Mouse (Mus musculus): Measurements from ENCODE around the gene Ccdc130. TPM values are rescaled to one million over a fixed set of nuclear protein-coding genes. Genes with fewer than 3 reads are reported as not detected.
"Not testable (repeated sequence)": the region's sequence is repeated elsewhere in the genome, so short reads cannot be mapped to it uniquely, and the experiment has no call there.

Ccdc130 gene
- polyA plus RNA-seq (2015; fragmentation: Nextera tagmentation; extraction: Ambion mirVana): 14.9 and 19.4 TPM in 2 replicates

GRCm38 (mm10) chr8:84269950-84270773, at the start of gene Ccdc130:
TSS of gene Ccdc130 (minus strand) at chr8:84270380.
- peak within 1 kb of the TSS; percentile 97 for H3K4me3 ChIP-seq (ENCODE audit: low read length)
- no peaks in the 10 kb centered on the region for H3K9me3 ChIP-seq (replicated peaks; ENCODE audit: control insufficient read depth, low read length)
- H3K9ac ChIP-seq (ENCODE audit: low read length): peak within 1 kb of the TSS; percentile 95
- peak within 1 kb of the TSS; percentile 67 for H3K27ac ChIP-seq (ENCODE audit: low read length)
- ATAC-seq (replicated peaks; ENCODE audit: extremely low read depth, insufficient read depth, low FRiP score): peak; percentile 99
- H3K4me1 ChIP-seq (ENCODE audit: control insufficient read depth, insufficient read depth, low read length): peaks cover 10% of the 10 kb centered on the region
- under 1% methylated on average over 44 of the region's 44 CpGs for WGBS
- H3K4me2 ChIP-seq (ENCODE audit: low read depth, low read length): peak within 1 kb of the TSS; percentile 95
- H3K36me3 ChIP-seq (ENCODE audit: control insufficient read depth, insufficient read depth): peaks cover 10% of the 10 kb centered on the region
- H3K27me3 ChIP-seq (ENCODE audit: control insufficient read depth, insufficient read depth, low read length): no peaks in the 10 kb centered on the region

- no peaks in the 10 kb centered on the region for H3K9me3 ChIP-seq (replicated peaks; ENCODE audit: control insufficient read depth, low read length)
- no peak for ATAC-seq (replicated peaks; ENCODE audit: extremely low read depth, insufficient read depth, low FRiP score)
- no peak overlapping the region for H3K27ac ChIP-seq (ENCODE audit: low read length)
- H3K4me2 ChIP-seq (ENCODE audit: low read depth, low read length): no peak overlapping the region
- H3K27me3 ChIP-seq (ENCODE audit: control insufficient read depth, insufficient read depth, low read length): no peaks in the 10 kb centered on the region
- H3K4me1 ChIP-seq (ENCODE audit: control insufficient read depth, insufficient read depth, low read length): peaks cover 4% of the 10 kb centered on the region; the same call in 1 of the 2 replicates
- H3K36me3 ChIP-seq (ENCODE audit: control insufficient read depth, insufficient read depth): no peaks in the 10 kb centered on the region
- 59% methylated on average over 3 of the region's 3 CpGs for WGBS
- no peak overlapping the region for H3K4me3 ChIP-seq (ENCODE audit: low read length)
- H3K9ac ChIP-seq (ENCODE audit: low read length): no peak overlapping the region
These were observed 38.2 kb upstream of the Ccdc130 start for GRCm38 (mm10) chr8:84308376-84308775.

GRCm38 (mm10) chr8:84303951-84304350, 33.8 kb upstream of the Ccdc130 start:
- Histone ChIP-seq H3K27ac (ENCODE audit: low read length) (peak overlapping the region; percentile 18; the same call in 1 of the 2 replicates), H3K4me3 (ENCODE audit: low read length) (no peak overlapping the region), H3K4me2 (ENCODE audit: low read depth, low read length) (no peak overlapping the region), H3K4me1 (ENCODE audit: control insufficient read depth, insufficient read depth, low read length) (peaks cover 4% of the 10 kb centered on the region; the same call in 1 of the 2 replicates), H3K9me3 (replicated peaks; ENCODE audit: control insufficient read depth, low read length) (peaks cover 9% of the 10 kb centered on the region; the same call in 1 of the 2 replicates), H3K9ac (ENCODE audit: low read length) (no peak overlapping the region), H3K36me3 (ENCODE audit: control insufficient read depth, insufficient read depth) (no peaks in the 10 kb centered on the region), H3K27me3 (ENCODE audit: control insufficient read depth, insufficient read depth, low read length) (no peaks in the 10 kb centered on the region)
- WGBS: 43% methylated on average over 2 of the region's 2 CpGs
- ATAC-seq (replicated peaks; ENCODE audit: extremely low read depth, insufficient read depth, low FRiP score): no peak

- 72% methylated on average over 5 of the region's 5 CpGs for WGBS
- H3K27me3 ChIP-seq (ENCODE audit: control insufficient read depth, insufficient read depth, low read length): no peaks in the 10 kb centered on the region
- no peak overlapping the region for H3K27ac ChIP-seq (ENCODE audit: low read length)
- ATAC-seq (replicated peaks; ENCODE audit: extremely low read depth, insufficient read depth, low FRiP score): no peak
- no peaks in the 10 kb centered on the region for H3K4me1 ChIP-seq (ENCODE audit: control insufficient read depth, insufficient read depth, low read length)
- H3K4me3 ChIP-seq (ENCODE audit: low read length): no peak overlapping the region
- no peaks in the 10 kb centered on the region for H3K36me3 ChIP-seq (ENCODE audit: control insufficient read depth, insufficient read depth)
- no peak overlapping the region for H3K9ac ChIP-seq (ENCODE audit: low read length)
- H3K4me2 ChIP-seq (ENCODE audit: low read depth, low read length): no peak overlapping the region
- H3K9me3 ChIP-seq (replicated peaks; ENCODE audit: control insufficient read depth, low read length): peaks cover 9% of the 10 kb centered on the region; the same call in 1 of the 2 replicates
These were observed 27.0 kb upstream of the Ccdc130 start for GRCm38 (mm10) chr8:84297029-84297785.

GRCm38 (mm10) chr8:84291688-84292087, 21.5 kb upstream of the Ccdc130 start:
- no peak overlapping the region for H3K4me2 ChIP-seq (ENCODE audit: low read depth, low read length)
- WGBS: 27% methylated on average over 8 of the region's 8 CpGs
- H3K27me3 ChIP-seq (ENCODE audit: control insufficient read depth, insufficient read depth, low read length): no peaks in the 10 kb centered on the region
- H3K9ac ChIP-seq (ENCODE audit: low read length): no peak overlapping the region
- H3K9me3 ChIP-seq (replicated peaks; ENCODE audit: control insufficient read depth, low read length): no peaks in the 10 kb centered on the region
- no peaks in the 10 kb centered on the region for H3K4me1 ChIP-seq (ENCODE audit: control insufficient read depth, insufficient read depth, low read length)
- no peaks in the 10 kb centered on the region for H3K36me3 ChIP-seq (ENCODE audit: control insufficient read depth, insufficient read depth)
- H3K27ac ChIP-seq (ENCODE audit: low read length): no peak overlapping the region
- H3K4me3 ChIP-seq (ENCODE audit: low read length): no peak overlapping the region
- no peak for ATAC-seq (replicated peaks; ENCODE audit: extremely low read depth, insufficient read depth, low FRiP score)

- H3K9ac ChIP-seq (ENCODE audit: low read length): no peak overlapping the region
- ATAC-seq (replicated peaks; ENCODE audit: extremely low read depth, insufficient read depth, low FRiP score): no peak
- no peaks in the 10 kb centered on the region for H3K36me3 ChIP-seq (ENCODE audit: control insufficient read depth, insufficient read depth)
- no peak overlapping the region for H3K4me3 ChIP-seq (ENCODE audit: low read length)
- no peaks in the 10 kb centered on the region for H3K27me3 ChIP-seq (ENCODE audit: control insufficient read depth, insufficient read depth, low read length)
- no peak overlapping the region for H3K27ac ChIP-seq (ENCODE audit: low read length)
- WGBS: 59% methylated on average over 5 of the region's 5 CpGs
- no peaks in the 10 kb centered on the region for H3K4me1 ChIP-seq (ENCODE audit: control insufficient read depth, insufficient read depth, low read length)
- H3K4me2 ChIP-seq (ENCODE audit: low read depth, low read length): no peak overlapping the region
- H3K9me3 ChIP-seq (replicated peaks; ENCODE audit: control insufficient read depth, low read length): no peaks in the 10 kb centered on the region
These were observed 20.9 kb upstream of the Ccdc130 start for GRCm38 (mm10) chr8:84291086-84291485.

GRCm38 (mm10) chr8:84288892-84289291, 18.7 kb upstream of the Ccdc130 start:
- no peak overlapping the region for H3K4me2 ChIP-seq (ENCODE audit: low read depth, low read length)
- no peak for ATAC-seq (replicated peaks; ENCODE audit: extremely low read depth, insufficient read depth, low FRiP score)

GRCm38 (mm10) chr8:84285665-84286064, 15.5 kb upstream of the Ccdc130 start:
- 48% methylated on average over 5 of the region's 5 CpGs for whole genome bisulfite sequencing
- H3K27ac ChIP-seq (ENCODE audit: low read length); H3K27me3 ChIP-seq (ENCODE audit: control insufficient read depth, insufficient read depth, low read length); H3K9ac ChIP-seq (ENCODE audit: low read length); H3K4me2 ChIP-seq (ENCODE audit: low read depth, low read length); H3K36me3 ChIP-seq (ENCODE audit: control insufficient read depth, insufficient read depth); H3K4me1 ChIP-seq (ENCODE audit: control insufficient read depth, insufficient read depth, low read length); H3K4me3 ChIP-seq (ENCODE audit: low read length); H3K9me3 ChIP-seq (replicated peaks; ENCODE audit: control insufficient read depth, low read length): not testable (repeated sequence)
- peak; percentile 45; the same call in 1 of the 2 replicates for ATAC-seq (replicated peaks; ENCODE audit: extremely low read depth, insufficient read depth, low FRiP score)

More at GRCm38 (mm10) chr8:84288892-84289291, 18.7 kb upstream of the Ccdc130 start:
- Histone ChIP-seq H3K36me3 (ENCODE audit: control insufficient read depth, insufficient read depth) (no peaks in the 10 kb centered on the region), H3K4me3 (ENCODE audit: low read length) (no peak overlapping the region), H3K27ac (ENCODE audit: low read length) (no peak overlapping the region), H3K9ac (ENCODE audit: low read length) (no peak overlapping the region), H3K4me1 (ENCODE audit: control insufficient read depth, insufficient read depth, low read length) (peaks cover 3% of the 10 kb centered on the region; the same call in 1 of the 2 replicates), H3K27me3 (ENCODE audit: control insufficient read depth, insufficient read depth, low read length) (no peaks in the 10 kb centered on the region), H3K9me3 (replicated peaks; ENCODE audit: control insufficient read depth, low read length) (no peaks in the 10 kb centered on the region)
- WGBS: 43% methylated on average over 2 of the region's 2 CpGs
